Mouse (Mus musculus) liver, postnatal 0 days (tissue): ENCODE results near the gene Nos1. TPM values are rescaled to one million over a fixed set of nuclear protein-coding genes. Genes with fewer than 3 reads are reported as not detected.

Experiments used
- ATAC-seq: fragments of 200-750 bp; cut with Nextera tagmentation; 2 replicates; pipeline ENCODE4 v1.8.0; 2017; ENCODE audit warnings: mild to moderate bottlenecking, moderate library complexity
- DNase-seq: peaks from one replicate; pipeline ENCODE4 v3.0.0-alpha.2; 2016
- H3K27ac ChIP-seq: fragments of 300-500 bp; sonication (generic); 2 replicates; pipeline ENCODE4 v1.5.1; 2014; ENCODE audit warnings: antibody characterized with exemption, moderate library complexity, mild to moderate bottlenecking, low read depth
- H3K27me3 ChIP-seq: fragments of 300-500 bp; sonication (generic); 2 replicates; pipeline ENCODE4 v1.6.1; 2014; ENCODE audit warnings: low read length, control low read depth, mixed read lengths; ENCODE audit not compliant: insufficient read depth
- H3K36me3 ChIP-seq: fragments of 300-500 bp; sonication (generic); replicated peaks from 2 replicates; pipeline ENCODE4 v1.6.1; 2014; ENCODE audit warnings: mild to moderate bottlenecking, control low read depth, low read length, moderate library complexity, mixed read lengths; ENCODE audit not compliant: insufficient read depth
- H3K4me1 ChIP-seq: fragments of 300-500 bp; sonication (generic); 2 replicates; pipeline ENCODE4 v1.6.1; 2014; ENCODE audit warnings: antibody characterized with exemption, mild to moderate bottlenecking, control low read depth; ENCODE audit not compliant: insufficient read depth
- H3K4me2 ChIP-seq: fragments of 300-500 bp; sonication (generic); 2 replicates; pipeline ENCODE4 v1.6.1; 2014; ENCODE audit warnings: low read depth, mild to moderate bottlenecking, low read length, moderate library complexity, mixed read lengths
- H3K4me3 ChIP-seq: fragments of 300-500 bp; sonication (generic); 2 replicates; pipeline ENCODE4 v1.5.1; 2014; ENCODE audit warnings: low read depth, low read length
- H3K9ac ChIP-seq: fragments of 300-500 bp; sonication (generic); replicated peaks from 2 replicates; pipeline ENCODE4 v1.6.1; 2014; ENCODE audit warnings: mild to moderate bottlenecking, moderate library complexity
- H3K9me3 ChIP-seq: fragments of 300-500 bp; sonication (generic); 2 replicates; pipeline ENCODE4 v1.6.1; 2016; ENCODE audit warnings: mild to moderate bottlenecking, control low read depth, low read length, mixed read lengths
- CTCF ChIP-seq: sonication (generic); IDR thresholded peaks from 2 replicates; pipeline ENCODE4 v1.5.1; 2016; ENCODE audit warnings: antibody characterized with exemption, low read depth
- EP300 ChIP-seq: IDR thresholded peaks from 2 replicates; pipeline ENCODE4 v1.6.1; 2016; ENCODE audit warnings: antibody characterized with exemption, low read depth, mild to moderate bottlenecking
- WGBS: fragments of 180-500 bp; shearing (Covaris S2); extraction: QIAGEN DNeasy Blood & Tissue Kit; methylation state at CpG from one replicate; pipeline ENCODE4 v1.1.7; 2014; ENCODE audit not compliant: insufficient replicate concordance; 5-methylcytosine and 5-hydroxymethylcytosine counted together
- polyA plus RNA-seq: library from polyadenylated mRNA; unstranded; fragments of >200 nt; fragmentation: Nextera tagmentation; extraction: Ambion mirVana; gene quantifications from 2 replicates; pipeline ENCODE4 v1.2.1, GENCODE M21; 2015

The Nos1 gene
- polyA plus RNA-seq, 1 experiment from 2014 or later = not detected

GRCm38 (mm10) chr5:117988367-117988766 is 207.5 kb downstream of the Nos1 start:
- Histone ChIP-seq H3K9me3 (no peaks in the 10 kb centered on the region), H3K27me3 (no peaks in the 10 kb centered on the region), H3K4me2 (no peak overlapping the region), H3K27ac (no peak overlapping the region), H3K36me3 (peaks cover 33% of the 10 kb centered on the region), H3K4me1 (peaks cover 11% of the 10 kb centered on the region; the same call in 1 of the 2 replicates), H3K4me3 (no peak overlapping the region), H3K9ac (no peak overlapping the region)
- no peak for DNase-seq
- no peak for ATAC-seq
- no peak for TF ChIP-seq EP300
- no peak for TF ChIP-seq CTCF
- WGBS = 83% methylated on average over 9 of the region's 9 CpGs

- no peaks in the 10 kb centered on the region for H3K27me3 ChIP-seq
- ATAC-seq (no peak), DNase-seq (no peak)
- 76% methylated on average over 6 of the region's 6 CpGs for WGBS
- peaks cover 7% of the 10 kb centered on the region; the same call in 1 of the 2 replicates for H3K4me1 ChIP-seq
- TF ChIP-seq CTCF (no peak), EP300 (no peak)
- no peak overlapping the region for H3K4me2 ChIP-seq
- H3K9ac ChIP-seq = no peak overlapping the region
- no peak overlapping the region for H3K4me3 ChIP-seq
- peaks cover 38% of the 10 kb centered on the region for H3K36me3 ChIP-seq
- H3K9me3 ChIP-seq = no peaks in the 10 kb centered on the region
- no peak overlapping the region for H3K27ac ChIP-seq
Measured at GRCm38 (mm10) chr5:117989773-117990172, 208.9 kb downstream of the Nos1 start.

- Histone ChIP-seq H3K9ac (no peak overlapping the region), H3K36me3 (peaks cover 47% of the 10 kb centered on the region), H3K4me2 (no peak overlapping the region), H3K4me3 (no peak overlapping the region), H3K27ac (no peak overlapping the region), H3K9me3 (no peaks in the 10 kb centered on the region), H3K27me3 (no peaks in the 10 kb centered on the region), H3K4me1 (peaks cover 6% of the 10 kb centered on the region; the same call in 1 of the 2 replicates)
- ATAC-seq (no peak), DNase-seq (no peak)
- TF ChIP-seq CTCF (no peak), EP300 (no peak)
- whole genome bisulfite sequencing = 68% methylated on average over 3 of the region's 3 CpGs
Measured at GRCm38 (mm10) chr5:117990957-117991356, 210.1 kb downstream of the Nos1 start.

GRCm38 (mm10) chr5:117993550-117993949 is 212.7 kb downstream of the Nos1 start:
- ATAC-seq = no peak
- H3K4me1 ChIP-seq = 0 out of 2 replicates have a peak, but pooled peaks cover 5% of the 10 kb centered on the region
- no peaks in the 10 kb centered on the region for H3K27me3 ChIP-seq
- no peak overlapping the region for H3K4me3 ChIP-seq
- DNase-seq = no peak
- no peak overlapping the region for H3K4me2 ChIP-seq
- 89% methylated on average over 6 of the region's 6 CpGs for WGBS
- peaks cover 50% of the 10 kb centered on the region for H3K36me3 ChIP-seq
- TF ChIP-seq CTCF = no peak
- TF ChIP-seq EP300 = no peak
- no peak overlapping the region for H3K27ac ChIP-seq
- H3K9me3 ChIP-seq = no peaks in the 10 kb centered on the region
- H3K9ac ChIP-seq = no peak overlapping the region

- Histone ChIP-seq H3K27ac (no peak overlapping the region), H3K4me2 (no peak overlapping the region), H3K27me3 (no peaks in the 10 kb centered on the region), H3K4me3 (no peak overlapping the region), H3K4me1 (0 out of 2 replicates have a peak, but pooled peaks cover 5% of the 10 kb centered on the region), H3K9ac (no peak overlapping the region), H3K36me3 (peaks cover 59% of the 10 kb centered on the region), H3K9me3 (no peaks in the 10 kb centered on the region)
- ATAC-seq = no peak
- 71% methylated on average over 8 of the region's 8 CpGs for WGBS
- TF ChIP-seq CTCF (no peak), EP300 (no peak)
- DNase-seq = no peak
Measured at GRCm38 (mm10) chr5:117995372-117995901, 214.6 kb downstream of the Nos1 start.

GRCm38 (mm10) chr5:117995911-117996310 is 215.1 kb downstream of the Nos1 start:
- TF ChIP-seq CTCF (no peak), EP300 (no peak)
- H3K36me3 ChIP-seq = peaks cover 60% of the 10 kb centered on the region
- no peak overlapping the region for H3K27ac ChIP-seq
- no peak overlapping the region for H3K4me3 ChIP-seq
- 0 out of 2 replicates have a peak, but pooled peaks cover 5% of the 10 kb centered on the region for H3K4me1 ChIP-seq
- WGBS = 68% methylated on average over 6 of the region's 6 CpGs
- ATAC-seq (no peak), DNase-seq (no peak)
- H3K27me3 ChIP-seq = no peaks in the 10 kb centered on the region
- H3K4me2 ChIP-seq = no peak overlapping the region
- no peak overlapping the region for H3K9ac ChIP-seq
- H3K9me3 ChIP-seq = no peaks in the 10 kb centered on the region

GRCm38 (mm10) chr5:117996581-117996980 is 215.7 kb downstream of the Nos1 start:
- H3K4me2 ChIP-seq = no peak overlapping the region
- no peaks in the 10 kb centered on the region for H3K9me3 ChIP-seq
- TF ChIP-seq CTCF = no peak
- no peak for TF ChIP-seq EP300
- no peak for ATAC-seq
- DNase-seq = no peak
- H3K4me1 ChIP-seq = 0 out of 2 replicates have a peak, but pooled peaks cover 5% of the 10 kb centered on the region
- no peak overlapping the region for H3K9ac ChIP-seq
- no peak overlapping the region for H3K4me3 ChIP-seq
- 69% methylated on average over 6 of the region's 6 CpGs for WGBS
- H3K36me3 ChIP-seq = peaks cover 55% of the 10 kb centered on the region
- no peaks in the 10 kb centered on the region for H3K27me3 ChIP-seq
- H3K27ac ChIP-seq = no peak overlapping the region
